Mouse (Mus musculus): ENCODE measurements around the gene Rbm7.
"Not testable (repeated sequence)": the region's sequence is repeated elsewhere in the genome, so short reads cannot be mapped to it uniquely, and the experiment has no call there.

Rbm7 gene

DNA sequence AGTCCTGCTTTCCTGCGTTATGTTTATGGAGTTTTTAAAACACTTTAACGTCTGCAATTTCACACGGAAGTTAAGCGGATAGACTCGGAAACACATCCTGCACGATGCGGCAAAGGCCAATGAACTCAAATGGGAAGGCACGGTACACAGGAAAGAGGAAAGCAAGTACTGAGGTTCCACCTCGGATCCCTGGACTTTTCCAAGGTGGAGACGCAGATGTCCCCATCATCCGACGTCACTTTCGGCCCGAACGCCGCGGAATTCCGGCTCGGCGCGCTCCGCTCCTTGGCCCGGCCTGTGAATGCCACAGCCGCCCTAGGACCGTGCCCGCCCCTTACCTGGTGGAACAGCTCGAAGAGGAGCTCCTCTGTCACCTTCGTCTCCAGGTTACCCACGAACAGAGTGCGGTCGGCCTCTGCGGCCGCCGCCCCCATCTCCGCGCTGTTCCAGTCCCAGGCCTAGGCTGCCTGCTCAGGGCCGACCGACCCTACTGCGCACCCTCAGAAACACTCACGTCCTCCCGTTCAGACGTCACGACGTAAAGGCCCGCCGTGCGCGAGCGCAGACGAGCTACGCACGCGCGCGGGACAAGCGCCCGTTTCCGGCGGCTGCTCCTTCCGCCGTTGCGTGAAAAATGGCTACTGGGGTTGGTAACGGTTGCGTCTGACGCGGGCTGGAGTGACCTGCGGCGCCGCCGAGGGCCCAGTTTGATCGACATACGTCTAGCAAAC is at the start of gene Rbm7, which contains the start of gene Gm5617:
TSS of gene Rbm7 (minus strand) at position 483 of the 731 bp plus-strand sequence.
TSS of gene Gm5617 (plus strand) at position 626 of the 731 bp plus-strand sequence.
- DNase-seq (ENCODE audit: low read depth, low spot score), result peak; percentile 95

DNA sequence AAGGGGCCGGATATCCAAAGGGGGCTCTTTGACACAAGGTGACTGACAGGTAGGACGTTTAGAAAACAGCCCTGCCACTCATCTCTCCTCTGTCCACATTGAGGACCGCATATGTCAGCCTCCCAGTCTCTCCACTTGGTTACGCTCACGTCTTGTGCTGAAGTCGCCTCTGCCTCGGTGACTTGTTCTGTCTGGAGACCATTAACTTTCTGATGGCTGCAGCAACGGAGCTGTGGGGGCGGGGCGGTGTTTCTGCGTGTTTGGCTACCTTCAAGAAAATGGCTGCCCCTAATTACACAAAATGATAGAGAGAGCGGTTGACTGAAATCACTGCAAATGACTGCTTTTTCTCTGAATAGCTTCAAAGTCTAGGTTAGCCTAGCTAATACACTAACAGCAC is 43.6 kb upstream of the Rbm7 start:
- peak; percentile 32 for DNase-seq (ENCODE audit: low read depth, low spot score)

DNA sequence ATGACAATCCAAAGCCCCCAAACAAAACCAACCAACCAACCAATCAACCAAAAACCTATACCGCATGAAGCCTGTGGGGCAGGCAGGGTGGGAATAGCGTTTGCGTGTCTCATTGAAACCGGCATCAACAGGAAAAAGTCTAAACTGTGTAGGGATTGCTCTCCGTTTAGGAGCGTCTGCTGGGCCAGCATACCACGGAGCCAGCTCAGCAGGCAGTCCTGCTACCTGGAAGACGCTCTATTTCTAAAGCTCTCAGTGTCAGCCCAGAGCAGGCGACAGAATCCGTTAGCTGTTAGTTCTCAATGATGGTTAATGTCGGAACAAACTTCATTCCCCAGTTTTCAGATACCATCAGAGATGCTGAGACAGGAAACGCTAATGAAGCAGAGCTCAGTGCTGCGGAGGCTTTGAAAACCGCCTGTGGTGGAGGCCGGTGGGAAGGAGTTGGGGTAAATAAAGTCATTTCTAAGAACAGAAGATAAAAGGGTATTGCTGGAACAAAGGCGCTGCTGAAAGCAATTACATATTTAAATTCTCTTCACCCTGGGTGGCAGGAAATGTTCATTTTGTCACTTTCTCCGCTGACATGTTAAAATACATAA is 43.0 kb upstream of the Rbm7 start:
- DNase-seq (ENCODE audit: low read depth, low spot score), result peak; percentile 11

DNA sequence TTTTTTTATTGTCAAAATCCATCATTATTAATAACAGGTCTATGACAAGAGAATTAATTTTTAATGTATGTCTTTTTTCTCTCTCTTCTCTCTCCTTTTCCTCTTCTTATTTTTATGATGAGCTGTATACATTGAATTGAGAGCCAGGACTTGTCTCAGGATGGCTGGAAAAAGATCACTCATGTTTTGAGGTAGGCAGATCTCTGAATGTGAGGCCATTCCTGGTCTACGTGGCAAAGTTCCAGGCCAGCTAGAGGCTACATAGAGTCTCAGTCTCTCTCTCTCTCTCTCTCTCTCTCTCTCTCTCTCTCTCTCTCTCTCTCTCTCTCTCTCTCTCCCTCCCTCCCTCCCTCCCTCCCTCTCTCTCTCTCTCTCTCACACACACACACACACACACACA is 42.5 kb upstream of the Rbm7 start:
- not testable (repeated sequence) for DNase-seq (ENCODE audit: low read depth, low spot score)

DNA sequence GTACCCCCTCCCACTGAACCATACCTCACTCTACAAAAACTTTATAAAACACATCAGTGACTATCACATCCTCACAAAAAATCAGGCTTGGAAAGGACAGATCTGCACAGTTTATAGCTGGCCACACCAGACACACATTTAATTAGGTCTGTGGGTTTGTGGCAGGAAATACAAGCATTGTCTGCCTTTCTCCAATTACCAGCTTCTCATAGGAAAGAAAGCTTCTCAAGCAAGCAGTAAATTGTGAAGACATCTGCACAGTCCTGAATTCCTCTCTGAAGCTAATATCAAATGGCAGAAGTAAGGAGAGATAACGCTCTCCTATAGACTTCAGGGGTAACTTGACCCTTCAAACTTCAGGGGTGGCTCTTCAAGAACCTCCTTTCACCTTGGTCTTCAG is 41.3 kb upstream of the Rbm7 start:
- peak; percentile 20 for DNase-seq (ENCODE audit: low read depth, low spot score)

DNA sequence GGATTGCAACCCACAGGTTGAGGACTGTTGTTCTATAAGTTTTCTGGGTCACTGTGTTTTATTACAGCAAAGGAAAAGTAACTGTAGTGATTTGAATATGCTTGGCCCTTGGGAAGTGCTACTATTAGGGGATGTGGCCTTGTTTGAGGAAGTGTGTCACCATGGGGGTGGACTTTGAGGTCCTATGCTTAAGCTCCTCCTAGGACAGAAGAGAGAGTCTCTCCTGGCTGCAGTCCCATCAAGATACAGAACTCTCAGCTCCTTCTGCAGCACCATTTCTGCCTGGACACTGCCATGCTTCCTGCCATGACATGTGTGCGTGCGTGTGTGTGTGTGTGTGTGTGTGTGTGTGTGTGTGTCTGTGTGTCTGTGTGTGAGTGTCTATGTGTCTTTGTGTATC is 37.6 kb upstream of the Rbm7 start:
- no peak for DNase-seq (ENCODE audit: low read depth, low spot score)

DNA sequence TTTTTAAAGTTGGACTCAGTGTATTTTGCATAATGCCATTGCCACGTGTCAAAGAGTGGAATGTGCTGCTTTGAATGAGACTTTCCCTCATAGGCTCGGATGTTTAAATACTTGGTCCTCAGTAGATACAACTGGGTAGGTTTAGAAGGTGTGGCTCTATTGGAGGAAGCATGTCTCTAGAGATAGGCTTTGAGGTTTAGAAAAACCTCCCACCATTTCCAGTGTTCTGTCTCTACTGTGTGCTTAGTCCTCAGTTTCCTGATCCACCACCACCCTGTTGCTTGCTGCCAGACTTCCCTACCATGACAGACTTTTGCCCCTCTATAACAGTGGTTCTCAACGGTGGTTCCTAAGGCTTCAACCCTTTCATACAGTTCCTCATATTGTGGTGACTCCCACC is 37.1 kb upstream of the Rbm7 start:
- no peak for DNase-seq (ENCODE audit: low read depth, low spot score)

- no peak for DNase-seq (ENCODE audit: low read depth, low spot score)
Observed at GRCm38 (mm10) chr9:48531294-48531693, 36.2 kb upstream of the Rbm7 start.

DNA sequence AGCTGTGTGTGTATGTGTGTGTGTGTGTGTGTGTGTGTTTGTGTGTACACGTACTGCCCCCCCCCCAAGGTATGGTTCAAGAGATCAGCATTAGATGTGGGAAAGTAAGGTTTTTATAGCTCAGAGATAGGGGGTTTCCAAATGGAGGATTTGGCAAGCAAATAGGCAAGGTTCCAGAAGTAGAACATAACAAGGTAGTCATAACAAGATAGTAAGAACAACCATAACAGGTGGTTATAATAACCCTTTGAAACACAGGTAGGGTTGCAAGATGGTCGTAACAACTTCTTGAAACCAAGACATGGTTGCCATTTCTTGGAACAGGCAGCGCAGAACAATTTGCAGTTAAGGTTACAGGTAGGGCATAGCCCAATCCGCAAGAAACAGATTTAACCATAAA is 31.4 kb upstream of the Rbm7 start:
- no peak for DNase-seq (ENCODE audit: low read depth, low spot score)

- DNase-seq (ENCODE audit: low read depth, low spot score), result no peak
Observed at GRCm38 (mm10) chr9:48525566-48525965, 30.5 kb upstream of the Rbm7 start.

- DNase-seq (ENCODE audit: low read depth, low spot score), result not testable (repeated sequence)
Observed at GRCm38 (mm10) chr9:48520405-48520804, 25.3 kb upstream of the Rbm7 start.

DNA sequence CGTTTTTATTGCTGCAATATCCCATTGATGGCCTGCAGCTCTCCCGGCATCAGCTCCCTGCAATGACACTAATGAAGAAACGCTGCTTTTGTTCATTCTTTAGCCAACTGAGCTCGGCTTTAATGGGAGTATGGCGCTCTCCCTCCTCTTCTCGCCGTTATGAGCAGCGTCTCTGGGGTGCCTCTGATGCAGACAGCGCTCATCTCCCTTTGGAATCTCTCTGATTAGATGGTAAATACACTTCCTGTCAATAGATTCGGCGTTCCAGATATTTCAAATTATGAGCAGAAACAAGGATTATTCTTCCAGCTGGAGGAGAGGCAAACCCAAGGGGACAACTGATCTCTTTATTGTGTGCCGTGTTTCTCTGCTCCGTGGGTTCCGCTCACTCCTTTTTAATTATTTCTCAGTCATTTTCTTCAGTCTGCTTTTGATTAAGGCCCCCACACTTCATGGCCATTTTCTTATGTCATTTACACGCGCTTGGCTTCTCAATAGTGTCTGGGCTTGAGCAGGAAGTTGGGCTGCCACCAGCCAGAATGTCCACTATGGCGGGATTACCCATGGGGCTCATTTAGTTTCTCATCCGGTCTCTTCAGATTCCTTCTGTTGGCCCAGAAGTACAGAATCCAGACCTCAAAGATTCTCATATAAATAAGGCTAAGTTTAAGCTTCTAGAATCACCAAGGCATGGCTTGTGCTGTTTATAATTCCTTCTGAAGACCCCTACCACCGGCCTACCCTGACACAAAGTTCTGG is 22.5 kb upstream of the Rbm7 start:
- DNase-seq (ENCODE audit: low read depth, low spot score), result no peak

DNA sequence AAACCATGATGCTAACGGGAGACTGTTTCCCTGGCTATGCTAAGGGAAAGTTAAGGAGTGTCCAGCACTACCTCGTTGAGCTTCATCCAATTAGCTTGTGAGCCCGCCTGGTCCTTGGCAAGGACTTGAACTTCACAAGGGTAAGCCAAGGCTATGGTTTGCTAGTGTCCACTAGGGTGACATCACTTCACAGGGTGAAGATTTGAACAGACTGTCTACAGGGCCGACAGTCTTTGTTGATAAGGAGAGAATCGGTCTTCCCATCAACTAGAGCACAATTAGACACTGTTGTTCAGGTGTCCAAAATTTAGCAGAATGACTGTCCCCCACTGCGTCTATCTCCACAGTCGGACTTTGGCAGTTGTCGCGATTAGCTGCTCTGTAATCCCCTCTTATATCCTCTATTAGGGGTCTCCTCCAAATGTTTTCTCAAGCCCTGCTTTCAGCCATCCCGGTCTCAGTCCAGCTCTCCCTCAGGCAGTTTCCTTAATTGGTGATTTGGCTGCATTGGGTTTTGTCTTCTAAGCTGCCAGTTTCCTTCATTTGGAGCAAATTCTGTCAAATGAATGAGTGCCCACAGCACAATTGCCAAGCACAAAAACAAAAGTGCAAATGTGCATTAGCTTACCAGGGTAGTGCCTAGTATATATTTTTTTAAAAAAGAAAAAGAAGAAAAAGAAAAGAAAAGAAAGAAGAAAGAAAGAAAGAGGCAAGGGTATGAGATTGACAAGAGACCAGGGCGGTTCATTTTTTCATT is 21.7 kb upstream of the Rbm7 start:
- no peak for DNase-seq (ENCODE audit: low read depth, low spot score)

DNA sequence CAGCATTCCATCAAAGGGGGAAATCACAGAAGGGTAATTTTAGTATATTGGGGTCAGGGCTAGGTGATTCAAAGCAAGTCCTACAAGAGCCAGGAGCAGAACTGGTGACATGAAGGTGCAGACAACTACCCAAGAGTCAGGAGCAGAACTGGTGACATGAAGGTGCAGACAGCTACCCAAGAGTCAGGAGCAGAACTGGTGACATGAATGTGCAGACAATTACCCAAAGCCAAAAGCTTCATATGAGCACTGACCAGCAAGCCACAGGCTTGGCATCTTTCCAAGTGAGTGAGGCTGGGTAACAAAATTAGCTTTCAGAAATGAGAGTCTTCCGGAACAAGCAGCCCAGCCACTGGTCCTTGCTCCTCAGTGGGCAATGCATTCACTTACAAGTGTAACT is 20.2 kb upstream of the Rbm7 start:
- no peak for DNase-seq (ENCODE audit: low read depth, low spot score)

DNA sequence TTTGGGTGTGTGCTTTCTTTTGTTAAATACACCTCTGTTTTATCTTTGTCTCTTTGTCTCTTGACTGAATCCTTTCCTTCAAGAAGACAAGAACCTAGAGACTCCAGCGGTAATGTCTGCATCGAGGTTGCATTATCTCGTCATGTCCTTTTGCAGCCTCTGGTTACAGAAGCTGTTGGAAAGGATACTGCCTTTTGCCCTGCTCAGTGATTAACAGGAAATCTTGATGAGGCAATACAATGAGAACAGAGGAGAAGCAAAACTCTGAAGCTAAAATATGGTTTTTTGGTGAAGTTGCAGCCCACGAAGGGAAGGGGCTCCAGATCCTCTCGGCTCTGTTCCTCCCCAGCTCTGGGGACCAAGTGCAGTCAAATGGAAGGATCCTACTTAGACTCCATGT is 15.0 kb upstream of the Rbm7 start:
- no peak for DNase-seq (ENCODE audit: low read depth, low spot score)

DNA sequence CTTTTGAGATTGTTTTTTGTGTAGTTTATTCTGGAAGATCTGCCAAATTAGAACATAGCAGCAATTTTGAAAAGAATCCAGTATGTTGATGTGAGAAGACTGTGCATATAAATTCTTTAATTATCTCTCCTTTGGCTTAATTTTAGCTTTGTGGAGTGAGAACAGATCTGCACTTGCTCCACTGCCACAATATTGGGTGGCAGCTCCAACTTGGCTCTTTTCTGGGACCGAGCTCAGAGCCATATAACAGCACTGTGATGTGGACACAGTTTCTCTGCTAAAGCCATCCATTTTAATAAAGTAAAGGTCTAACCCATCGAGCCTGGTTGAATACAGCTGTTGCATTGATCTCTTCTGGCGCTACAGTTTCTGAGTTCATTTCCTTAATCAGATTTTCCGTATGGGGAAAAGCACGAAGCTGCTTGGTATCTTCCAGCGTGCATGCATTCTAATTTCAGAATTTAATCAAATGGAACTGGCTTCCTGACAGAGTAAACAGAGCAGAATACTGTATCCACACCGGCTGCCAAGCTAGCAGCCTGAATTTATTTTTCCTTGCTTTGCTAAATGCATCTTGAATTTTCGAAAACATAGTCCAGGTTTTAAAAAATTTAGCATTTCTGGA is 9.8 kb upstream of the Rbm7 start:
- no peak for DNase-seq (ENCODE audit: low read depth, low spot score)

DNA sequence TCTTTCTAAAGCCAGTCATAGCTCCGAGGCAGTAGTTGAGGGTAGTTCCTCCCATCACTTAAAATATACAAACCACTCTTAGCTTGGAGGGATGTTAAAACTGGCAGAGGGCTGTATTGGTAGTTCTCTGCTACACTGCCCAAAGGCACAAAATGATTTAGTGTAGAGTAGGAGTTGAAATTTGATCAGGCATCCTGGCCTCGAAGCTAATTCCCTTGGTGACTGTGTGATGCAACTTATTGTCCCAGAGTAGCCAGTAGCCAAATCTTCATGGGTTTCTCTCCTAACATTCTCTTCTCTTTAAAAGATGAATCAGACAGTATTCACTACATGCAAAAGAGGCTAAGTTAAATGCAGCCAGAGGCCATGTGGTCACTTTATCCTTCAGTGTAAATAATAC is 7.9 kb upstream of the Rbm7 start:
- no peak for DNase-seq (ENCODE audit: low read depth, low spot score)

GRCm38 (mm10) chr9:48501192-48501591 is 6.1 kb upstream of the Rbm7 start:
- no peak for DNase-seq (ENCODE audit: low read depth, low spot score)

- DNase-seq (ENCODE audit: low read depth, low spot score), result no peak
Observed at GRCm38 (mm10) chr9:48495548-48495932, 441 bp upstream of the Rbm7 start.

DNA sequence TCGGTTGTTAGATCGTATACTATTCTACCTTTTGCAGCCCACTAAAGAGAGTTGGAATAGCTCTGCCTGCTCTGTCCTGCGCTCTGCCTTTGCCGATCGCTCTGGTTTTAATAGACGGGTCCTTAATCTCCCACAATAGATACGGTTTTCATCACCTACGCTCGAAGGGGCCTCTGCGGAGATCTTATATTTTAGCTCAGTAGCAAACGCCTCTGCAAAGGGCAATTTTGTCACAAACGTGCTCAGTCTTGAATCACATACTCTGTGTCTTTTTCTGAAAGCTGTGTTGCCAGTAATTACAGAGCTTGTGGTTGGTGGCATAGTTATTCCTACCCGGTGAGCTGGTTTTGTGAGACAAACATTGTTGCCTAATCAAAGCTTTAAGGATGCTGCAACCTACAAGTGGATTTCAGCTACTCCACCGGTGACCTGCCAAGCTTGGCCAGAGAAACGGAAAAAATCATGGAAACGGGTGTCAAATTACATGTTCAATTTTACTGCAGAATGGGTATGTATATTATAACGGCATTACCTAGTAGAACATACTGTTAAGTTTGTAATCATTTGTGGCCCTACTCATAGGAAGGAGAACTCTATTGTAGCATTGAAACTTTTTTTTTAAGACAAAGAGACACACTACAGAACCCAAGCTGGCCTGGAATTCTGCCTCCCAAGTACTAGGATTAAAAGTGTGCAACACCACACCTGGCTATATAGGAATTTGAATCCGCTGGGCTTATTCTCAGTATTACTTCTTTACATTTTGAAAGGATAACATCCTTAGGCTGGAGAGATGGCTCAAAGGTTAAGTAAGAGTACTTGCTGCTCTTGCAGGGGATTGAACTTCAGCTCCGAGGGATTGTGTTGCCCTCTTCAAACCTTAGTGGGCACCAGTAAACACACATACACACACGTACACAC is 13.6 kb downstream of the Rbm7 start:
- no peak for DNase-seq (ENCODE audit: low read depth, low spot score)
